Mouse (Mus musculus): ENCODE measurements around the gene Gapdhs.
"Not testable (repeated sequence)": the region's sequence is repeated elsewhere in the genome, so short reads cannot be mapped to it uniquely, and the experiment has no call there.

Gapdhs gene

DNA sequence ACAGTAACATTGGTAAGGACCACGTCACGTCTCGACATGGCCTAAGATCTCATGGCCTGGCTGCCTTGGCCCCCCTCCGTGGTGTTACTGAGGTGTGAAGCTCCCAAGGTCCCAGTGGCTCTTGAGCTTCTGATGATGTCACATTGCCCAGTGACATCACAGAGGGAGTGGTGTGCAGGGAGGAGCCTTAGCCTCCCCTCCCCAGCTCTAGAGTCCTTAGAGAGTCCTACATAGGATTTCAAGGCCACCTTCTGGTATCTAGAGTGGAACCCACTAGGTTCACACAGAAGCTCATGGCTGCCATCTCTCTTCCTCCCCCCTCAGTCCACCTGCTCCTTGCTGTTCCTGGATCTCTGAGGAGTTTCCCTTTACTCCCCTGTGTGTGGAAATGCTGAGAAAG lies at the start of gene Gapdhs:
Gene Gapdhs, minus strand, starts transcription at position 65 of the 400 bp plus-strand sequence.
- not testable (repeated sequence) for DNase-seq (ENCODE audit: low spot score)

DNA sequence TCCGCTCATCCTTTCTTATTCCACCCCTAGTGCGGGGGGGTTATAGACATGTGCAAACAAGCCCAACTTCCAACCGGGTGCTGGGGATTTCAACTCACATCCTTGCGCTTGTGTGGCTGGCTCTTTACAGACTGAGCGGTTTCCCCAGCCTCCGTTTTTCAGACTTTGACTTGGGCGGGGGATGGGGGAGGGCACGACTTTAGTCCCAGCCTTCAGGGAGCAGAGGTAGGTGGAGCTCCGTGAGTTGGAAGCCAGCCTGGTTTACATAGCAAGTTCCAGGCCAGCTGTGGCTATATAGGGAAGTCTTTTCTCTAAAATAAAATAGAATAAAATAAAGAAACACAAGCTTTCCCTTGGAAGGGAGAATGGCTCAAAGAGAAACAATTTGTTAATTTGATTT lies 48.4 kb upstream of the Gapdhs start:
- DNase-seq (ENCODE audit: low spot score): no peak

DNA sequence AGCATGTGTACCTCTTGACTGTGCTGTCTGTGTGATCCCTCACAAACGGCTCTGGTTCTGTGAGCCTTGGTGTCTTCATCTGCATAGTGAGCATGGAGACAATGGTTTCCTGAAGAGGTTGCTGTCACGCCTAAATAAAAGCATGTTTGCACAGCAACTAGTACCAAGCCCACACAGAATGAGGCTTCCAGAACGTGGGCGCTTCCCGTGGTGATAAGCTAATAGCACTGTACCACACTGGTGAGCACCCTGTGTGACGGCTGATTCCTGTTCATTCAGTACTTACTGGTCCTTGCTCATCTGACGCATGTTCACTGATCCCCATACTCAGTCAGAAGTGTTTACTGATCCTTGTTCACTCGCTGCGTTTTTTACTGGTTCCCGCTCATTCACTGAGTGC lies 46.7 kb upstream of the Gapdhs start:
- DNase-seq (ENCODE audit: low spot score): no peak

DNA sequence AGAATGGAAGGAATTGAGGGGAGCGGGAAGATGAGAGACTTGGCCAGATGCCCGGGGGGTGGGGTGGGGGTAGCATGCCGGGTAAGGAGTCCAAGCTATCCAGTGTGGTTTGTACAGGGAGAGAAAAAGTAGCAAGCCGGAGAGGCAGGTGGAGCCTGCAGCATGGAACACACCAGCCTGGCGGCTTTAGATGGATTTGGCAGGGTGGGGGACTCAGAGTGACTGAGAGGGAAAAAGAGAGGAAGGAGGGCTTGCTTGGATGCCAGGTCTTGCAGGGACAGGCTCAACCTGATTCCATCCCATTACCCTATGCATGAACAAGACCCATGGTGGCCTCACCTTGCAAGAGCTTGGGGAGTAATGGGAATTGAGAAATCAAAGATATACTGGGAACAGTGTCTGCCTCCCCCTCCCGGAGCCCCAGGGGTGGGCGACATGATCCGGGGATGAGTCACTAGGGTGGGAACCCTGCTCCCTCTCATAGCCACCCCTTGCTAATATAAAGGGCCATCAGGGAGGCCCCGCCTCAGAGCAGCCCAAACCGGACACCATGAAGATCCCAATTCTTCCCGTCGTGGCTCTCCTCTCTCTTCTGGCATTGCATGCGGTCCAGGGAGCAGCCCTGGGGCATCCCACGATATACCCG lies 44.0 kb upstream of the Gapdhs start, which contains the start of gene Krtdap:
Gene Krtdap, plus strand, starts transcription at position 520 of the 646 bp plus-strand sequence.
- DNase-seq (ENCODE audit: low spot score): no peak

DNA sequence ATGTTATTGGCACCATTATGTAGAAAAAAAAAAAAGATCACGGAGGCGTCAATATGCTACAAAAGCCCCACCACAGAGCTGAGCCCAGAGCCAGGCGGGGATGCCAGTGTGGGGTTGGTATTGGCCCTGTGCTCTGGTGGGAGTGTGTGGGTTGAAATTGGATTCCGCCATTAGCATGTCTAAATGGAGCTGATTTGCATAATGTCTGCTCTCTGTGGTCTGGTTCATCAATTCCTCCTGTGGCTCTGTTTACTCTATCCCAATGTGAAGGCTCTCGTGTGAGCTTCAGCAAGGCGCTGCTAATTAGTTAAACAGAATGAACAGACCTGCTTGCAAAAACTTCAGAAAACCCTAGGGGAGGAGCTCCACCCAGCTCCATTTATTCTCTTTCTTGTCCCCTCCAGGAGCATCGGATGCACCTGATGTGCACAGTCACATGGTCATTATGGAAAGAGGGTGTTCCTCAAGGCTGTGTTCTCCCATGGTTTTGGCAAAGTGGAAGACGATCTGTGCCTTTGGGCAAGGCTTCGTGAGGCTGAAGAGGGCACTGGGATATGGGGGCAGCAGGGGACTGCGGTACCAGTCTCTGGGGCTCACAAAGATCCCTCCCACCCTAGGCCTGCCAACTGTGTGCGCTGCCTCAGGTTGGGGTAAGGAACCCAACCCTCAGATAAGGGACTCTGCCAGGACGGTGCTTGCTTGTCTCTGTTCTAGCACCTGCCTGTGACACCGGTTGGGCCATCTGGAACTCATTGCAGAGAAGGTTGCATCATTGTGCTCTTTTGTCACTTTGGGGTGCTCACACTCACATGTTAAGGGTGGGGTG lies 42.5 kb upstream of the Gapdhs start:
- no peak for DNase-seq (ENCODE audit: low spot score)

DNA sequence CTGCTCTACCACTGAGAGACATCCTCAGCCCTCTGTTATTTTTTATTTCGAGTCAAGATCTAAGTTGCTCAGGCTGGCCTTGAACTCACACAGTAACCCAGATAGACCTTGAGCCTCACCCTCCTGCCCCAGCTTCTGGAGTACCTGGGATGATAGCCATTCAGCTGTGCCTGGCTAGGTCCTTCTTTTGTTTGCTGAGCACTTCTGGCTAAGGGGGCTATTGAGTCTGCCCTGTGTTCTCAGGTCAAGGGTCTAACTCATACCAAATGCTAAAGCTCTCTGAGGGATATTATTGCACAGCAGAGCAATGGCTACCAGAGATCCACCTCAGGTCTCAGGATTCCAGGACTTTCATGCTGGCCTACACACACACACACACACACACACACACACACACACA lies 41.7 kb upstream of the Gapdhs start:
- DNase-seq (ENCODE audit: low spot score): no peak

DNA sequence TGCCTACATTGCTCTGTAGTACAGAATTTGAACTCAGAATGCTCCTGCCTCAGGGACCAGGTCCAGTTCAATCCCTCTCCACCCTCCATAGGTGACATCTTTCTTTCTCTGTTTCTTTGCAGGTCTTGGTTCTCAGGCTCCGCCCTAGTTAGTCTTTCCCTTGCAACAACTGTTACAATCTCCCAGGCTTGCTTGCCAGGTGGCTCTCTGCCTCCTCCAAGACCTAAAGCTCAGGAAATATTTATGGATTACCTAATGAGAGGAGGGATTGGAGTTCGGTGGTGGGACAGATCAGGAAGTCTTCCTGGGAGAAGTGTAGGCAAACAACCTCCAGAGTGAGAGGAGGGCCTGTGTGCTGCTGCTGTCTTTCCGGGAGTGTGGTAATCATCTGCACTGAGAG lies 39.2 kb upstream of the Gapdhs start:
- DNase-seq (ENCODE audit: low spot score): no peak

DNA sequence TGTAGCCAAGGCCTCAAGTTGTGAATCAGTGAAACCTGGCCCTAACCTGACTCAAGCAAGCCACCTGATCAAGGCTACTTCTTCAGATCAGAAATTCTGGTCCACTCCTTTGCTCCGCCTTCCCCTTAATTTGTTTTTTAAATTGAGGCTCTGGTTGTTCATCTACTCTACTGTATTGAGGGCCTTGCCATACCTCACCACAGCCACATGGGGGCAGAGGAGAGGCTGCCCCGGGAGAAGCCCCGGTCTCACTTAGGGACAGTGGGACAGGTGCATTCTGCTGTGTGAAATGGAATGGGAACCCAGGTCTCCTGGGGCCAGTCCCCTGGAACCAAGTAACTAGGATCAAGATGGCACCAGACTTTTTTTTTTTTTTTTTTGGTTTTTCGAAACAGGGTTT lies 38.3 kb upstream of the Gapdhs start:
- DNase-seq (ENCODE audit: low spot score): no peak

DNA sequence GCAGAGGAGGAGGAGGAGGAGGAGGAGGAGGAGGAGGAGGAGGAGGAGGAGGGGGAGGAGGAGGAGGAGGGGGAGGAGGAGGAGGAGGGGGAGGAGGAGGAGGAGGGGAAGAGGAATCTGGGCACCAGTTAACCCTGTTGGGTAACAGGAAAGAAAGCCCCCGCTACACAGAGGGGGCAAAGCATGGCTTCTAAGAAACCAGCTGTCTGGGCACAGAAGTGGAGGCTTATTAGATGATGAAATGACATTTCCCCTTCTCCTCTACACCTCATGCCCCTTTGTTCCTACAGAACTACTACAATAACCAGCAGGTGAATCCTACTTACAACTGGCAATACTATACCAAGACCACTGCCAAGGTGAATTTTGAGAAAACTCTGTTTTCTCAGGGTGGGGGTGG lies 34.4 kb upstream of the Gapdhs start:
- no peak for DNase-seq (ENCODE audit: low spot score)

DNA sequence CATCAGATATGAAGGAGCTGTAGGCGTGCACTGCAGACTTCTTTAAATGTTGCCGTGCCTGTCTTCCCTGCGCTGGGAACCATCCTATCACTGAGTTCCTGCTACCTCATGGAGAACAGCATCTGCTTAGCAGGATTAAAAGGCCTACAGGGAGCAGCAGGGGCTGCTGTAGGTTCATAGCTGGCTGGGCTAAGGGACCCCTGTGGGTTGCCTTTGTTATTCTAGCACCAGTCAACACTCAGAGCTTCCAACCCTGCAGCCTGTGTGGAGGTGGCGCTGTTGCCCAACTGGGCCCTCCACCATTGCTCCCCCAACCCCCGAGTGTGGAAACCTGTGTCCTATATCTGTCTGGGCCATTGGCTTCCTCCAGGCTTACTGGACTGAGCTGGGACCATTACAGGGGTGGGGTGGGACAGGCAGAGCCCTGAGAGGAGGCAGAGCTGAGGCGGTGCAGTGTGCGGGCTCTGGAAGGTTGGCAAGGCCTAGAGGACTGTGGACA lies 33.6 kb upstream of the Gapdhs start:
- DNase-seq (ENCODE audit: low spot score): no peak

DNA sequence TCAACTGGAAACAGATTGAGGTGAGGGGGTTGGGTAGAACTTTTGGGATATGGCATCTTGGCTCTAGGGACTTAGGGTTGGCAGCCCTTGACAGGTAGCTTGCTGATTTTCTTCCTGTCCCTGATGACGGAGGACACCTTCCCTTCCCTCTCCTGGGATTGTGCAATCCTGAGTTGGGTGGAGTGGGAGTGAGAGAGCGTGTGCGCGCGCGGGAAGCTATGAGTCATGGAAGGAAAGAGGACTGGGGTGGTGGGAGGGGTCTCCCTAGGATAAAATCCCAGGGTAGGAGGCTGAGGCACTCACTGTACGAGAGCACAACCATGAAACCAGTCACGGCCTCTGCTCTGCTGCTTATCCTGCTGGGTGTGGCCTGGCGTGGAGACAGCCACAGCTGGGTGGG lies 32.6 kb upstream of the Gapdhs start:
- no peak for DNase-seq (ENCODE audit: low spot score)

DNA sequence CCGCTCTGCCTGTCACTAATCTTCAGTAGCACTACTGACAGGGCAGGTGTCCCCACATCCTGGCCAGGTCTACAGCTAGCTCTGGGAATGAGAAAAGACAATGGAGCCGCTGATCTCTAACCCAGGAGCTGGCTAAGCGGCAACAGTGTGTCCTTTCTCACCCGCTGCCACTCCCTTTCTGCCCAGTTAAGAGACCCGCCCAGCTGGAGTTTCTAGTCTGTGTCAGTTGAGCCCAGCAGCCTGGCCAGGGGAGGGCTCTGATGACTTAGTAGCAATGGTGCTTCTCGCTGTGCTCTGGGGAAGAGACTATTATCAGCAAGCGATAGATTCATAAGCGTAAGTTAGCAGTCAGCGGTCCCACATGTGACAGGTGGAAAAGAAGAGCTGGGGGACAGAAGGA lies 25.8 kb upstream of the Gapdhs start:
- DNase-seq (ENCODE audit: low spot score): no peak

DNA sequence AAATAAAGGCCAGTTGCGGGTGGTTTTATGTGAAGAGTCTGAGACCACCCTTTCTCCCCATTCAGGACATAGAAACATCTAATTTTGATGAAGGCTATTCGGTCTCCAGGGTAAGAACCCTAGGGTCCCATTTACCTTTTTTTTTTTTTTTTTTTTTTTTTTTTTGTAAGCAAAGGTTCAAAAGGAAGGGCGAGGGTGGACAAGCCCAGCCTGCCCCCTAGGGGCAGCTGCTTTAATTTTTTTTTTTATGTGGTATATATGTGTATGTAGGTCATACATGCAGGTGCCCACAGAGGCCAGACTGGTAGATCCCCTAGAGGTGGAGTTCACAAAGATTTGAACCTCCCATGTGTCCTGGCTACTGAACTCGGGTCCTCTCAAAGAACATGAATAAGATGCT lies 22.9 kb upstream of the Gapdhs start:
- DNase-seq (ENCODE audit: low spot score): no peak

DNA sequence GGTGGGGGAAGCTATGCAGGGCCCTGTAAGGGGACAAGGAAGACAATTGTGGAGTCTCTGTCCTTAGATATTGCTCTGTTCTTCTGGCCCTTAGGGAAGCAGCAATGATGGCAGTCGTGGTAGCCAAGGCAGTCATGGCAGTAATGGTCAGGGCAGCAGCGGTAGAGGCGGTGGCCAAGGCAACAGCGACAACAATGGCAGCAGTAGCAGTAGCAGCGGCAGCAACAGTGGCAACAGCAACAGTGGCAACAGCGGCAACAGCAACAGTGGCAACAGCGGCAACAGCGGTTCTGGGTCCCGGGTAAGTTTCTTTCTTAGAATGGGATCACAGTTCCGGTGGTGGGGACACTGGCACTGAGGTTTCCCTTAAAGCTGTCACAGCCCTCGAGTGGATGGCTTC lies 21.7 kb upstream of the Gapdhs start:
- DNase-seq (ENCODE audit: low spot score): no peak

DNA sequence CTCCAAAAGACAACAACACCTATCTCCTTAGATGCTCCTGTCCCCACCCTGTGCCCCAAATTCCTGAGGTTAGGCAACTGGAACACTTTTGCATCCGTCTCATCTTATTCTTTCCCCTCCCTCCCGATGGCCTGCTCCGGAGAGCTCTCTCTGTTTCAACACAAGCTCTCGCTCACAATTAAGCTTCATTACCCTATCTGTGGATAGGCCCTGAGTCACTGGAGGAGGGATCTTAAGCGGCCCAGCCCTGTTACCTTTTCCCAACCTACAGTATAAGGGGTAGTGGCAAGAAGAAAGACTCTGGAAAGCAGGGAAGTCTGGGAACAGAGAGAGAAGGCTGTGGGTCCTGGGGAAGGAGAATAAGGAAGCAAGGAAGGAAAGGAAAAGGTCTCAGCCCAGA lies 20.0 kb upstream of the Gapdhs start, which contains the start of gene Dmkn:
Gene Dmkn, plus strand, starts transcription at position 301 of the 400 bp plus-strand sequence.
- DNase-seq (ENCODE audit: low spot score): no peak

DNA sequence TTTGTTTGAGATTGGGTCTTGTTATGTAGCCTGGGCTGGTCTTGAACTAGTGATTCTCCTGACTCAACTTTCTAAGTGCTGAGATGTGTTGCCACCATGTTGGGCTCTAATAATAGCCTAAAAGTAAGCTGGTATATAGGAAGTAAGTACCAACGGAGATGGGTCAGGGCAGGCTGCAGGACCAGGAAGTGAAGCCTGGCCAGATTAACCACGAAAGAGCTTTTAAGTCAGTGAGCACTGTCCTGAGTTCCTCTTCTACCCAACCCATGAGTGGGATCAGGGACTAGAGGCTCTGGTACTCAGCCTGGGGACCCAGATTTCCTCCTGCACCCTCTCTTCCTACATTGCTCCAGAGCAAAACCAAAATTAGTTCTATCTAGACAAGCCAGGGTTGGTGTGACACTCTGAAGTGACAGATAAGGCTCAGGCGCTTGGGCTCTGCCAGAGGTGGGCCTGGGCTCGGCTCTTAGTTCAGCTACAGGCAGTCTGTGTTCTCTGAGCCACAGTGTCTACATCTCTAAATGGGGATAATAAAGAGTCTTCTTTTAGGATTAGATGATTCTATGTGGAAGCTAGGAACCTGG lies 18.4 kb upstream of the Gapdhs start:
- no peak for DNase-seq (ENCODE audit: low spot score)

DNA sequence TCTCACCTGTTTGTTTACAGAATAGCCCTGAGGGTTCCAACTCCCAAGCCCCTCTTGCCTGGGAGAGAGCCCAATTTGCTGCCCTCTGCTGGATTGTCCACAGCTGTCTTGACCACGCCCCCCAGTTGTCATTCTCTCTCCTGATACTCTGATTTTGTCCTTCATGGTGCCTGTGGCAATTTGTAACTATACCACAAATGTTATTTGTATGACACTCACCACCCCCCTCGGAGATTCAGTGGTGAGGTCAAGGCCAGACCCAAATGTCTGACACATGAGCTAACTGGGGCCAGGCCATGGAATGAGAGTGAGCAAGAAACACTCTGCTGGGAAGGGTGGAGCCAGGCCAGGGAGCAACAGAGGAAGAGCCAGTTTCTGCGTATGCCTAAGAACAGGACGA lies 15.4 kb upstream of the Gapdhs start:
- DNase-seq (ENCODE audit: low spot score): no peak

DNA sequence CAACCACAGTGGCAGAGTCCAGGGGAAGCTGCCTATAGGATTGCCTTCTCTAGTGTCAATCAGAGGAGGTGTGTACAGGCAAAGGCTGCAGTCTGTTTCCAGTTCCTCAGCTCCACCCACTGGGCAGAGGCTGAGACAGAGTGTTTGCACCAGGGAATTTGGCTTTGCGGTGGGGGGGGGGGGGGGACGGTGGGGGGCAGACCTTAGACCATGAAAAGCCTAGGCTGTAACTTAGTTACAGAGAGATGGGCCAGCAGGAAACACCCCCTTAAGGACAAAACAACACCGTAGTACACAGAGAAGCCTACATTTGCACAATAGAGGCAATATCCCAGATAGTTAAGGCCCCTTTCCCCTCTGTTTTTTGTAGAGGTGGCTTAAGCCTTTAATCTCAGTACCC lies 13.5 kb upstream of the Gapdhs start:
- DNase-seq (ENCODE audit: low spot score): no peak

DNA sequence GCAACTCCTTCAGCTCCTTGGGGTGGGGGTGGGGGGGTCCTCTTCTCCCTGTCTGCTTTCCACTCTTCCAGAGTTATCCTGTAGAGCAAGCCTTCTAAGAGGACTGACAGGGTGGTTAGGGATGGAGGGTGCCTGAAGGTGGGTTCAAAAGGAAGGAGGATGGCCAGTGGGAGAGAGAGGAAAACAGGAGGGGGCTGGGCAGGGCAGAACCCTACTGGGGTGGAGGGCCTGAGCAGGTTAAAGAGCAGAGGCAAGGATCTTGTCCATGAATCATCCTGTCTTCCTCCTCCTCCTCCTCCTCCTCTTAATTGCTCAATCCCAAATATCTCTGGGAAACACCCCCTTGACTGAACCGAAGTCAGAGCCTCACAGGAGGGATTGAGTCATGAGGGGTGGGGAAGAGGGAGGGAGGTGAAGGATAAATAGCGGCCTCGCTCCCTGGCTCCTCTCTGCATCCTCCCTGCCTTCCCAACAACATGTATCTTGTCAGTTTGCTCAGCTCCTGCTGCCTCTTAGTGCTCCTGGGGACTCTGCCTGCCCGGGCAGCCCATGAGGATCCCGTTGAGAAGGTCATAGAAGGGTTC lies 7.7 kb upstream of the Gapdhs start, which contains the start of gene Sbsn:
Gene Sbsn, plus strand, starts transcription at position 386 of the 584 bp plus-strand sequence.
- no peak for DNase-seq (ENCODE audit: low spot score)

DNA sequence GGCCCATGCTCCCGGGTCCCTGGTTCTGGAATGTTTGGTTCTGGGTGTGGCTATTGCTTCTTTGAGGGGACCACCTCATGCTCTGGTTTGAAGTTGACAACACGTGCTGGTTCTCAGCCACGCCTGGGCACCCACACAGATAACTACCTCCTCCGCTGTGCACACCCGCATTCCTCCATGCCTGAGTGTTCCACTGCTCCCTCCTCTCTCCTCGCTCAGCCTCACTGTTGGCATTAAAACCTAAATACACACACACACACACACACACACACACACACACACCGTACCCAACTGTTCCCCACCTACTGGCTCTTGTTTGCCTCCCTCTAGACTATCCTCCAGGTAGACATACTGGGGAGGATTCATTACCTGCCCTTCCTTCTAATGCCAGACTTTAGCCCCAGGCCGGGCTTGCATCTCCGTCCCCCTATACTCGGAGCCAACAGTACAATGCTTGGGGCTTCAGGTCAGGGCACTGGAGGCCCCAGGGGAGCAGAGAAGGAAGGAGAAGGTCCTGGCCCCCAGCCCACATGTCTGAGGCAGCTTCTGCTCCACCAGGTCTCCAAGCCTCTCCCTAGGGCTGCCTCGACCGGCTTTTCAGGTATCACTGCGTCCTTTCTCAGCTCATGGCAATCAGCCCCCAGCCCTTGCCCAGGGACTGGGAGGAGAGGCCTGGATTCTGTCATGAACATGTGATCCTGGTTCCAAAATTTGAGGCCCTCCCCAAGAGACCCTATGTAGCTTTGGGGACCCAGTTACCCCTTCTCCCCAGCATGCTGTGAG lies 6.5 kb upstream of the Gapdhs start:
- no peak for DNase-seq (ENCODE audit: low spot score)

DNA sequence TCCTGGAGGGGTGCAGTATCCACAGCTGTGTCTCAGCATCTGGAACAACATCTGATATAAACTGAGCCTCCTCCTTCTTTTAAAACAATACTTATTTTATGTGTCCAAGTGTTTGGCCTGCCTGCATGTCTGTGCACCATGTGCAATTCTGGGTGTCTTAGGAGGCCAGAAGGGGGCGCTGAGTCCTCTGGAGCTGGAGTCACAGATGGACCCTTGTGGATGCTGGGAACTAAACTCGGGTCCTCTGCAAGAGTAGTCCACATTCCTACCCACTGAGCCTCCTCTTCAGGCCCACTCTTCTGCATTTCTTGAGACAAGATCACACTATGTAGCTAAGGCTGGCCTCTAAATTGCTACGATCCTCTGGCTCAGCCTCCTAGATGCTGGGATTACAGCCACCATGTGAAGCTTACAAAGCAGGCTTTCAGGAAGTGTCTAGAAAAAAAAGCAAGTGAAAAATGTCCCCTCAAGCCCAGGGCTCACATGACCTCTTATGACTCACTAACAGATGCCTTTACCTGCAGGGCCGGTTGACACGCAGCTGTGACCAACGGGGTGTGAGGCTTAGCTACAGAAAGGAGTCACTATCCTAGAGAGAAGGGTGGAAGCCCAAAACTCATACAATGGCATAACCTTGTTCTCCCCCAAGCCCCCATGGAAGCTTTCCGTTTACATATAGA lies 4.2 kb upstream of the Gapdhs start:
- no peak for DNase-seq (ENCODE audit: low spot score)
